28 mouse cellular contexts compared by ENCODE assay signal in the genomic region with DNA sequence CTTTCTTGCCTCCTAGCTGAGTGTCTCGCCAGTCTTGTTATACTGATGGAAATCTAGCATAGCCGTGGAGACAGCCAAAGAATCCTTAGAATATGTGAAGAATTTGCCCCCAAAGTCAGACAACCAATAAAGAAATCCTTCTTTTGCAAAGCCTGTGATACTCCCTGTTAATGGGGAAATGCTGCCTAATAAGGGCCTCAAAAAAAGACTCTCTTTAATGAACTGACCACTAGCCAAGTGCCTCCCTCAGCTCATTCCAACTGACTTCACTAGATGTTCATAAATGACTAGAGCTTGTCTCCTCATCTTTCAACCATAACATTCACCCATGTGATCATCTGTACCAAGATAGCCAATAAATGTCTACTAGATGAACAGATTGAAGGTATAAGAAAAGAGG.
DNase-seq lines count a peak whose midpoint lies in the region; ATAC-seq and TF ChIP-seq lines count a peak whose summit lies in the region.
"Had no signal": no experiment of that assay in that cellular context is flagged by ENCODE, and none has a peak within 500 bp of the region (broad histone marks: within the 10 kb centered on the region; RNA-seq: fewer than 3 reads in every experiment).

No protein-coding gene starts in this region.

- no peaks in the 10 kb centered on the region for H3K36me3 ChIP-seq in kidney, adult 2 months (ENCODE audit: control insufficient read depth, insufficient read depth, low read length)
- H3K36me3 ChIP-seq in kidney, postnatal 0 days (ENCODE audit: insufficient read depth, low read length): no peaks in the 10 kb centered on the region
- H3K36me3 ChIP-seq in kidney, embryonic 15.5 days: no peaks in the 10 kb centered on the region
- H3K36me3 ChIP-seq: embryonic facial prominence, embryonic 10.5 days; embryonic facial prominence, embryonic 12.5 days; forebrain, embryonic 10.5 days; forebrain, embryonic 12.5 days; G1E had no signal

- H3K27me3 ChIP-seq in kidney, adult 2 months (replicated peaks; ENCODE audit: control insufficient read depth, insufficient read depth, low read length): no peaks in the 10 kb centered on the region
- H3K27me3 ChIP-seq in kidney, postnatal 0 days (ENCODE audit: insufficient read depth, low read length): no peaks in the 10 kb centered on the region
- H3K27me3 ChIP-seq in kidney, embryonic 15.5 days: no peaks in the 10 kb centered on the region
- H3K27me3 ChIP-seq: CH12.LX; embryonic facial prominence, embryonic 12.5 days; forebrain, embryonic 12.5 days had no signal

- intact Hi-C loops in gastrocnemius, adult 2 months (cut with DNase I): no loop called here

- TF ChIP-seq CTCF in gastrocnemius, adult 2 months (IDR thresholded peaks at IDR 0.05): no peak
- no peak for TF ChIP-seq CTCF in kidney, adult 2 months (conservative IDR thresholded peaks at IDR 0.05; ENCODE audit: insufficient read depth, insufficient read length, low read depth, low read length)
- no peak for TF ChIP-seq CTCF in kidney, postnatal 0 days (IDR thresholded peaks at IDR 0.05; ENCODE audit: low read depth)

- H3K9me3 ChIP-seq in kidney, postnatal 0 days (replicated peaks; ENCODE audit: low read length): no peaks in the 10 kb centered on the region
- H3K9me3 ChIP-seq in kidney, embryonic 15.5 days (replicated peaks): no peaks in the 10 kb centered on the region
- H3K9me3 ChIP-seq: embryonic facial prominence, embryonic 10.5 days; embryonic facial prominence, embryonic 12.5 days; forebrain, embryonic 10.5 days; forebrain, embryonic 12.5 days; G1E had no signal

- H3K27ac ChIP-seq in gastrocnemius, adult 2 months: peak overlapping the region; percentile 73
- no peak overlapping the region for H3K27ac ChIP-seq in kidney, adult 2 months (ENCODE audit: insufficient read depth, low read depth, low read length)
- no peak overlapping the region for H3K27ac ChIP-seq in kidney, postnatal 0 days
- H3K27ac ChIP-seq in kidney, embryonic 15.5 days: no peak overlapping the region
- H3K27ac ChIP-seq: embryonic facial prominence, embryonic 10.5 days; embryonic facial prominence, embryonic 12.5 days; forebrain, embryonic 10.5 days; forebrain, embryonic 12.5 days had no signal

- H3K9ac ChIP-seq in kidney, postnatal 0 days (ENCODE audit: low read depth, low read length): no peak overlapping the region
- H3K9ac ChIP-seq in kidney, embryonic 15.5 days: no peak overlapping the region
- H3K9ac ChIP-seq: embryonic facial prominence, embryonic 12.5 days; forebrain, embryonic 12.5 days had no signal

- H3K4me3 ChIP-seq in gastrocnemius, adult 2 months: no peak overlapping the region
- no peak overlapping the region for H3K4me3 ChIP-seq in kidney, adult 2 months (ENCODE audit: insufficient read depth, low read depth, low read length)
- H3K4me3 ChIP-seq in kidney, postnatal 0 days (replicated peaks; ENCODE audit: low read depth, low read length): no peak overlapping the region
- H3K4me3 ChIP-seq in kidney, embryonic 15.5 days (replicated peaks): no peak overlapping the region
- H3K4me3 ChIP-seq: embryonic facial prominence, embryonic 10.5 days; embryonic facial prominence, embryonic 12.5 days; erythroblast, embryonic 14.5 days; forebrain, embryonic 10.5 days; forebrain, embryonic 12.5 days had no signal

- 44% methylated on average over 2 of the region's 2 CpGs for WGBS in kidney, adult 2 months
- whole genome bisulfite sequencing in kidney, postnatal 0 days: 33% methylated on average over 2 of the region's 2 CpGs
- 42% methylated on average over 2 of the region's 2 CpGs for WGBS in kidney, embryonic 15.5 days

- no peak overlapping the region for H3K4me2 ChIP-seq in kidney, postnatal 0 days (ENCODE audit: low read length)
- no peak overlapping the region for H3K4me2 ChIP-seq in kidney, embryonic 15.5 days
- H3K4me2 ChIP-seq: embryonic facial prominence, embryonic 12.5 days; forebrain, embryonic 12.5 days had no signal

- no peaks in the 10 kb centered on the region for H3K4me1 ChIP-seq in kidney, adult 2 months (ENCODE audit: control insufficient read depth, insufficient read depth, low read length)
- no peaks in the 10 kb centered on the region for H3K4me1 ChIP-seq in kidney, postnatal 0 days (replicated peaks; ENCODE audit: insufficient read depth, low read length)
- H3K4me1 ChIP-seq in kidney, embryonic 15.5 days: no peaks in the 10 kb centered on the region
- H3K4me1 ChIP-seq: embryonic facial prominence, embryonic 10.5 days; embryonic facial prominence, embryonic 12.5 days; forebrain, embryonic 10.5 days; forebrain, embryonic 12.5 days had no signal

- no peak for DNase-seq in gastrocnemius, adult 2 months
- DNase-seq in gastrocnemius, postnatal 25 days: no peak
- DNase-seq in kidney, adult 2 months: peak; percentile 16
- no peak for DNase-seq in kidney, adult 9 months
- DNase-seq in kidney, postnatal 0 days (ENCODE audit: low spot score): peak; percentile 47
- DNase-seq in Muller cell, postnatal 12 days (ENCODE audit: inconsistent ontology term): peak; percentile 77
- DNase-seq in frontal cortex, postnatal 10 days (ENCODE audit: low spot score in 2 of 2): no peak
- DNase-seq: adrenal gland, adult 8-10 months; adrenal gland, postnatal 14 days; adrenal gland, postnatal 36 days; B cell, adult 2 months; cerebellum, adult 11-12 months; cerebellum, adult 2 months; cerebellum, adult 9-10 months; cerebellum, postnatal 10 days; cerebellum, postnatal 25 days had no signal

- ATAC-seq in kidney, postnatal 0 days (replicated peaks; ENCODE audit: low FRiP score, low read depth): no peak
- no peak for ATAC-seq in kidney, embryonic 15.5 days (replicated peaks; ENCODE audit: low FRiP score)
- ATAC-seq: activated CD4-positive, CD25-positive, alpha-beta regulatory T cell, adult 4 months; CD4-positive, CD25-positive, alpha-beta regulatory T cell, adult 4 months; forebrain, embryonic 14.5 days; forebrain, embryonic 16.5 days had no signal

- TF ChIP-seq POLR2A in kidney, adult 2 months (IDR thresholded peaks at IDR 0.05; ENCODE audit: low read depth, low read length): no peak

Comparison
In these comparisons a context has a peak if more than half of its experiments do, and no peak if none do; other contexts are left out.
1. DNase-seq: peak in kidney, adult 2 months (single experiment), kidney, postnatal 0 days (single experiment) and Muller cell, postnatal 12 days (single experiment); none in gastrocnemius, adult 2 months (single experiment), gastrocnemius, postnatal 25 days (single experiment), kidney, adult 9 months (single experiment) and frontal cortex, postnatal 10 days (0 of 2).